Mouse (Mus musculus) embryo, embryonic 9.5 days (tissue): Measurements from ENCODE around the gene Obox3.
"Not testable (repeated sequence)": the region's sequence is repeated elsewhere in the genome, so short reads cannot be mapped to it uniquely, and the experiment has no call there.

Experiments used
- DNase-seq: peaks from one replicate; pipeline ENCODE4 v3.0.0-alpha.2; 2017; ENCODE audit errors: extremely low spot score

Gene Obox3

GRCm38 (mm10) chr7:15639802-15640201 is at the start of gene Obox3:
Gene Obox3, minus strand, starts transcription at chr7:15639902.
- DNase-seq: not testable (repeated sequence)

GRCm38 (mm10) chr7:15509411-15509810 is 130.3 kb downstream of the Obox3 start:
- DNase-seq: not testable (repeated sequence)
